ENCODE assay signal across 10 mouse cellular contexts in genomic region chr12:104609767-104610166, GRCm38 (mm10).
DNase-seq lines count a peak whose midpoint lies in the region; ATAC-seq and TF ChIP-seq lines count a peak whose summit lies in the region.
"Had no signal": no experiment of that assay in that cellular context is flagged by ENCODE, and none has a peak within 500 bp of the region (broad histone marks: within the 10 kb centered on the region; RNA-seq: fewer than 3 reads in every experiment).

No protein-coding gene starts in this region.

- peak; percentile 18 for DNase-seq in lung, postnatal 0 days (ENCODE audit: low spot score)
- no peak for DNase-seq in lung, adult 18-20 months
- DNase-seq in fibroblast of lung, adult 2 months (ENCODE audit: low read depth), result peak; percentile 36
- peak; percentile 20 for DNase-seq in kidney, adult 9 months
- peak; percentile 51 for DNase-seq in midbrain, postnatal 0 days (ENCODE audit: low spot score)
- DNase-seq in natural killer cell, adult 2 months (ENCODE audit: low spot score in 2 of 2), result no peak
- DNase-seq in yolk sac, embryonic 10.5 days (ENCODE audit: low spot score), result no peak
- DNase-seq: spleen, adult 18-20 months had no signal

- 63% methylated on average over 19 of the region's 19 CpGs for WGBS in lung, postnatal 0 days
- WGBS in midbrain, postnatal 0 days, result 45% methylated on average over 19 of the region's 19 CpGs

- no peak overlapping the region for H3K9ac ChIP-seq in lung, postnatal 0 days (replicated peaks; ENCODE audit: low read depth)
- no peak overlapping the region for H3K9ac ChIP-seq in midbrain, postnatal 0 days (replicated peaks; ENCODE audit: low read length, poor library complexity, severe bottlenecking)

- TF ChIP-seq CTCF in lung, postnatal 0 days (IDR thresholded peaks at IDR 0.05), result no peak
- TF ChIP-seq CTCF in midbrain, postnatal 0 days (IDR thresholded peaks at IDR 0.05), result no peak

- no peaks in the 10 kb centered on the region for H3K9me3 ChIP-seq in lung, postnatal 0 days (ENCODE audit: low read length)
- H3K9me3 ChIP-seq in midbrain, postnatal 0 days (ENCODE audit: low read length), result no peaks in the 10 kb centered on the region

- no peak overlapping the region for H3K4me2 ChIP-seq in lung, postnatal 0 days (replicated peaks; ENCODE audit: low read depth, low read length)
- no peak overlapping the region for H3K4me2 ChIP-seq in midbrain, postnatal 0 days (ENCODE audit: low read depth, low read length, poor library complexity, severe bottlenecking)

- no peak for TF ChIP-seq EP300 in lung, postnatal 0 days (IDR thresholded peaks at IDR 0.05)

- H3K4me1 ChIP-seq in lung, postnatal 0 days (ENCODE audit: insufficient read depth, low read depth, low read length), result no peaks in the 10 kb centered on the region
- H3K4me1 ChIP-seq in midbrain, postnatal 0 days (ENCODE audit: insufficient read depth, low read length), result no peaks in the 10 kb centered on the region

- H3K27ac ChIP-seq in lung, postnatal 0 days (ENCODE audit: low read length), result no peak overlapping the region
- no peak overlapping the region for H3K27ac ChIP-seq in midbrain, postnatal 0 days (ENCODE audit: low read depth, low read length)
- H3K27ac ChIP-seq: left cerebral cortex, adult 2 months; macrophage had no signal

- H3K27me3 ChIP-seq in lung, postnatal 0 days (replicated peaks; ENCODE audit: insufficient read depth, low read length), result no peaks in the 10 kb centered on the region
- H3K27me3 ChIP-seq in midbrain, postnatal 0 days (ENCODE audit: insufficient read depth, low read length), result no peaks in the 10 kb centered on the region; the same call in 1 of the 2 replicates

- no peak for ATAC-seq in lung, postnatal 0 days
- no peak for ATAC-seq in midbrain, postnatal 0 days (ENCODE audit: low FRiP score)

- H3K36me3 ChIP-seq in lung, postnatal 0 days (ENCODE audit: insufficient read depth, low read length), result no peaks in the 10 kb centered on the region
- H3K36me3 ChIP-seq in midbrain, postnatal 0 days (ENCODE audit: insufficient read depth, low read length), result no peaks in the 10 kb centered on the region

- H3K4me3 ChIP-seq in lung, postnatal 0 days (ENCODE audit: low read depth, low read length), result no peak overlapping the region
- no peak overlapping the region for H3K4me3 ChIP-seq in midbrain, postnatal 0 days (ENCODE audit: low read depth, low read length)
- H3K4me3 ChIP-seq: left cerebral cortex, adult 2 months had no signal

Comparison
In these comparisons a context has a peak if more than half of its experiments do, and no peak if none do; other contexts are left out.
1. DNase-seq: peak in lung, postnatal 0 days (single experiment), fibroblast of lung, adult 2 months (single experiment), kidney, adult 9 months (single experiment) and midbrain, postnatal 0 days (single experiment); none in lung, adult 18-20 months (0 of 2), natural killer cell, adult 2 months (0 of 2) and yolk sac, embryonic 10.5 days (single experiment).